Mouse (Mus musculus) bone marrow, adult 2 months (tissue): ENCODE measurements around the gene Slc39a1. TPM values are rescaled to one million over a fixed set of nuclear protein-coding genes. Genes with fewer than 3 reads are reported as not detected.

Source experiments
- H3K27ac ChIP-seq: fragments of 200-500 bp; 2 replicates; pipeline ENCODE4 v1.5.1; 2012; ENCODE audit warnings: low read depth, mild to moderate bottlenecking, control low read depth, inconsistent platforms, low read length; ENCODE audit not compliant: control insufficient read depth, poor library complexity, insufficient read depth
- H3K4me1 ChIP-seq: fragments of 200-500 bp; 2 replicates; pipeline ENCODE4 v1.6.1; 2011; ENCODE audit warnings: low read length; ENCODE audit not compliant: control insufficient read depth, insufficient read depth
- H3K4me3 ChIP-seq: fragments of 200-500 bp; replicated peaks from 2 replicates; pipeline ENCODE3; 2011; ENCODE audit warnings: mild to moderate bottlenecking, low read depth, low read length, control low read depth; ENCODE audit not compliant: control insufficient read depth
- CTCF ChIP-seq: fragments of 200-500 bp; IDR thresholded peaks from 2 replicates; pipeline ENCODE4 v1.5.1; 2011; ENCODE audit warnings: low read length, control low read depth; ENCODE audit not compliant: control insufficient read depth, insufficient read depth
- POLR2A ChIP-seq: fragments of 200-500 bp; IDR thresholded peaks from 2 replicates; pipeline ENCODE4 v1.6.1; 2011; ENCODE audit warnings: low read depth, mild to moderate bottlenecking, control low read depth, low read length, borderline replicate concordance; ENCODE audit not compliant: control insufficient read depth
- WGBS: fragments of 180-500 bp; shearing (Covaris S2); methylation state at CpG from one replicate; pipeline ENCODE4 v1.1.7; 2018; 5-methylcytosine and 5-hydroxymethylcytosine counted together
- polyA plus RNA-seq: library from polyadenylated mRNA; stranded (reverse); fragments of >200 nt; gene quantifications from 2 replicates; pipeline ENCODE4 v1.2.4, GENCODE M21; 2011; ENCODE audit warnings: low replicate concordance; ENCODE audit not compliant: missing spikeins, insufficient read depth, insufficient read length

Slc39a1 gene
- polyA plus RNA-seq: 11.6 and 29.3 TPM in 2 replicates

DNA sequence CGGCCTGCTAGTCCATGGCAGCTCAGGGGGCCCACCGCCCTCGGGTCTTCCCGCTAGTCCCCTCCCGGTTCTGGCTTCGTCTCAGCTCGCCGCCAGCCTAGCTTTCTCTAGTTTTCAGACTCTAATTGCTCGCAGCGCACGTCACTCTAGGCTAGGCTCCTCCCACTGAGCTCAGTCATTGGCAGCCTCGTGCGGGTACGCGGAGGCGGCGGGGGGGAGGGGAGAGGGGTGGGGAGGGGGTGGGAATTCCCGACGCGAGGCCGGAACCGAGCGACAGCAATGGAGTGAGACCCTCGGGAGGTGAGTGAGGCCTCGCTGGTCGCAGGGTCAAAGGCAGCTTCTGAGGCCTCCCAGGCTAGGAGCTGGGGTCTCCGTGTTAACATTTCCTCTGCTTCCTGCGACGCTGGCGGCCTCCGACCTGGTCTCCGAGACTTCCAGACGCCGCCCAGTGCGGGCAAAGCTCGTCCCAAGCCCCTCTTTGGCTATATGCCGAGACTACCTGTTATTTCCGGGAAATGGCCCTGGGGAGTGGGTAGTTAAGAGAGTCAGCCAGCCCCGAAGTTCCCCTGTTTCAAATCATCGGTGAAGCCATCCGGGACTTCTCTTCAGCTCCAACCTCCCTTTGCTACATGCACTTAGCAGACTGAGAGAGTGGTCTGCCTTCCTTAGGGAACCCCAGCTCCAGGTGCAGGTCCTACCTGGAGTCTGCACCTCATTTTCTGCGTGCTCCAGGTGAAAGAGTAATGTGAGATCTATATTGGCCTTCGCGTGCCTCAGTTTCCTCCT lies at the start of gene Slc39a1:
TSS of gene Slc39a1 (plus strand) at position 213 of the 786 bp plus-strand sequence.
- whole genome bisulfite sequencing: under 1% methylated on average over 44 of the region's 44 CpGs
- Histone ChIP-seq H3K4me3 (peak within 1 kb of the TSS; percentile 62), H3K4me1 (peaks cover 1% of the 10 kb centered on the region; the same call in 1 of the 2 replicates), H3K27ac (peak within 1 kb of the TSS; percentile 84)
- peak; percentile 75; the same call in 1 of the 2 replicates for TF ChIP-seq POLR2A
- TF ChIP-seq CTCF: no peak

DNA sequence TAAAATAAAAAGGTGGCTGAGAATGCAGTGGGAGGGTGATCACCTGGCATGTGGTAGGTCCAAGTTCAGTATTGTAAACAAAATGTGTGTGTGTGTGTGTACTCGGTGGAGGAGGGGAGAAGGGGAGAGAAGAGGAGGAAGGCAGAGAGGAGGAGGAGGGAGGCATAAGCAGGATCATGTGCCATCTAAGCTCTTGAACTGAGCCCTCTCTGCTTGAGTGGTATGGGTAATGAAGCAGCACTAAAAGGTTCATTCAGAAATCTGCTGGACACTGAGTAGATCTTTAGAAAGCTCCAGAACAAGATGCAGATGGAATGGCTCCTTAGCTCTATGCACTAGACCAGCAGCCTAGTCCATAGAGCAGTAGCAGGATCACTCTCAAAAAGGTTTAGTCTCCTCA lies 45.1 kb upstream of the Slc39a1 start:
- TF ChIP-seq POLR2A: no peak
- no peak for TF ChIP-seq CTCF
- WGBS: 58% methylated on average over 1 of the region's 1 CpGs
- Histone ChIP-seq H3K27ac (no peak overlapping the region), H3K4me1 (no peaks in the 10 kb centered on the region; the same call in 1 of the 2 replicates), H3K4me3 (no peak overlapping the region)

DNA sequence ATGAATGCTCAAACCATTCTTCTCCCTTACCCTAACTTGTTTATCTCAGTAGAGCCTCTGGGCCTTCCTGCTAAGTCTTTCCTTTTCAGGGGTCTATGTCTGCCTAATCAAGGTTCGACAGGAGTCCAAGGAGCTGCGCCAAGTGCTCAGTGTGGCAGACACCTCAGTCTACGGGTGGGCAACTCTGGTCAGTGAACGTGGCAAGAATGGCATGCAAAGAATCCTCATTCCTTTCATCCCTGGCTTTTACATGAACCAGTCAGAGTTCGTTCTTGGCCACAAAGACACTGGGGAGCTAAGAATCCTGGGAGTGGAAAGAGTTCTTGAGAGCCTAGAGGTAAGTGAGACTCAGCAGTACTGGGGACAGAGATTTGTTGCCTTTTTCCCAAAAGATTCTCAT lies 44.4 kb upstream of the Slc39a1 start:
- TF ChIP-seq CTCF (no peak), POLR2A (no peak)
- WGBS: 72% methylated on average over 5 of the region's 5 CpGs
- no peak overlapping the region for H3K4me3 ChIP-seq
- H3K27ac ChIP-seq: no peak overlapping the region
- H3K4me1 ChIP-seq: no peaks in the 10 kb centered on the region; the same call in 1 of the 2 replicates

DNA sequence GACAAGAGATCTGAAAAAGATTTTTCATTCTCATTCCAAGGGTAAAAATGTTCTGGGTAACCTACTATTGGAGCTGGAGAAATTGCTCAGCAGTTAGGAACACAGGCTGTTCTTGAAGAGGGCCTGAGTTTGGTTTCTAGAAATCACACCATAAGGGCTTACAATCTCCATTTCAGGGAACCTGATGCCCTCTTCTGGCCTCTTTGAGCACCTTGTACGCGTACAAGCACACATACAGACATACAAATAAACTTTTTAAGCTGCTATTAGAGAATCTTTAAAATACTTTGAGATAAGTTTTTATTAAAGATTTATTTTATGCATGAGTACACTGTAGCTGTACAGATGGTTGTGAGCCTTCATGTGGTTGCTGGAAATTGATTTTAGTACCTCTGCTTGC lies 43.4 kb upstream of the Slc39a1 start:
- TF ChIP-seq POLR2A (no peak), CTCF (no peak)
- H3K27ac ChIP-seq: no peak overlapping the region
- H3K4me3 ChIP-seq: no peak overlapping the region
- 96% methylated on average over 2 of the region's 2 CpGs for WGBS
- no peaks in the 10 kb centered on the region; the same call in 1 of the 2 replicates for H3K4me1 ChIP-seq

DNA sequence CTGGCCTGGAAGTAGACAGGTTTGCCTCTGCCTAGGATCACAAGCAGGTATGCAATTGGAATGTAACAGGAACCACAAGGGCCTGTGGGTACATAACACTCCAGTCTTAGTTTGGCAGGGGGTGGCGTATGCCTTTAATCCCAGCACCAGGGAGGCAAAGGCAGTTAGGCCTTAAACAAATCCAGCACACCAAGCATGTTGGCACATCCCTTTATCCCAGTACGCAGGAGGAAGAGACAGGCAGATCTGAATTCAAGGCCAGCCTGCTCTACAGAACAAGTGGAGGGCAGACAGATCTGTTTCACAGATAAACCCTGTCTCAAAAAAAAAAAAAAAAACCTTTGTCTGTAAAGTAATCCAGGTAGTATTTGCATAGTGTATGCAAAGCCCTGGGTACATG lies 39.3 kb upstream of the Slc39a1 start:
- WGBS: 79% methylated on average over 2 of the region's 2 CpGs
- TF ChIP-seq POLR2A: no peak
- TF ChIP-seq CTCF: no peak
- Histone ChIP-seq H3K27ac (no peak overlapping the region), H3K4me3 (no peak overlapping the region), H3K4me1 (peaks cover 1% of the 10 kb centered on the region; the same call in 1 of the 2 replicates)

DNA sequence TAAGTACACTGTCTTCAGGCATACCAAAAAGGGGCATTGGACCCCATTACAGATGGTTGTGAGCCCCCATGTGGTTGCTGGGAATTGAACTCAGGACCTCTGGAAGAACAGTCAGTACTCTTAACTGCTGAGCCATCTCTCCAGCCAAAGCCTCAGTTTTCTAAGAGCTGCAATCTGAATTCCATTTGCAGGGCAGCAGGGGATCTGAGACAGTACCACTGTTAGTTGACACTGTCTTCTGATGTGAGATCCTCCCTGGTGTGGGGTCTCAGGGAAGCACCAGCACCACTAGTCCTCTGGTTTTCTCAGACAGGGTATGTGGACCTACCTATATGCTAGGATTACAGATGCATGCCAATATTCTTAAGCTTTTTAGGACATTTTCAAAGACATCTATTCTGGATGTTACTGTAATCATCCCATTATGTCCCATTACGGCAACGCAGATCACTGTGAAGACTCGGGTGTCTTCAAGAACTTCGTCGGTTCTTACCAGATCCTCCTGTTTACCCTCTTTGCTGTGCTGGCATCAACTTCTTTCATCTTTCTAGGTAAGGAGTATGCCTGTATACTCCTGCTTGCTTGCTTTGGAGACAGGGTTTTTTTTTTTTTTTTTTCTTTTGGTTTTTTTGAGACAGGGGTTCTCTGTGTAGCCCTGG lies 37.9 kb upstream of the Slc39a1 start:
- TF ChIP-seq POLR2A: no peak
- no peak for TF ChIP-seq CTCF
- H3K4me3 ChIP-seq: no peak overlapping the region
- H3K27ac ChIP-seq: no peak overlapping the region
- H3K4me1 ChIP-seq: peaks cover 1% of the 10 kb centered on the region; the same call in 1 of the 2 replicates
- WGBS: 91% methylated on average over 5 of the region's 5 CpGs

DNA sequence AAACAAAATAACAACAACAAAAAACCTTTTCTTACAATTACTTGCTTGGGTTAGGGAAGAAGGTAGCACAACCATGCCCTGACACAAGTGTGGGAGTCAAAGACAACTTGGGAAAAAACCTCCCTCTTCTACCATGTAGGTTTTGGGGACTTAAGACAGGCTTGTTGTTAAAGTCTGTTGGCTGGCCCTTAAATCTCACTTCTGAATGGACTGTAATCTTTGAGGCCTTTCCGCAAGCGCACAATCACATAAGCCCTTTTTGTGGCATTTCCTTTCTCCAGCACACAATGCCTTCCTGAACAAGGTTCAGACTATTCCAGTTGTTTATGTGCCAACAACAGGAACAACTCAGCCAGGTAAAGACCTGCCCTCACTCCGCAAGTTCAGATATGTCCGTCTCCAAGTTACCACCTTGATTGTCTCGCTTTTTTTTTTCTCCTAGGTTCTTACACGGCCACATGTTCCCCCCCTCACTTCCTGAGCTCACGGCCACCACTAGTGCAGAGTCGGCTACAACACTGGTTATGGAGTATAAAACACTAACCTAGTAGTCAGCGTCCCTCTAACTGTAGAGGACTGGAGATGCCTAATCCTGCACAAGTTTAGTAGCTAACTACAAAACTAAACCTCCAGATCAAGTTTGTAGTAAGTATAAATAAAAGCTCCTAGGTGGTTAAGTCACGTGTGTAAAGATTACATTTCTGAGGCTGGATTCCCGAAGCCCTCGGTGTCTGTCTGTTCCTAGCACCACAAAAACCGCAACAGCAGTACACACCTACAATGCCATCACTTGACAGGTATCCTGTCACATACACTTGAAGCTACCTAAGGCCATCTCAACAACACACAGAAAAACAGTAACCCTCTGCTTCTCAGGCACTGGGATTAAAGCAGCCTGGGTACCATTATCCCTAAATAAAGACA lies 36.2 kb upstream of the Slc39a1 start:
- peaks cover 1% of the 10 kb centered on the region; the same call in 1 of the 2 replicates for H3K4me1 ChIP-seq
- TF ChIP-seq CTCF: no peak
- TF ChIP-seq POLR2A: no peak
- WGBS: 42% methylated on average over 13 of the region's 13 CpGs
- H3K27ac ChIP-seq: no peak overlapping the region
- H3K4me3 ChIP-seq: peak overlapping the region; percentile 11
